Mouse (Mus musculus) intestine, embryonic 14.5 days (tissue): ENCODE data around the gene Ndufaf3. TPM values are rescaled to one million over a fixed set of nuclear protein-coding genes. Genes with fewer than 3 reads are reported as not detected.

Experiments
- ATAC-seq: fragments of 200-750 bp; cut with Nextera tagmentation; replicated peaks from 2 replicates; pipeline ENCODE4 v1.8.0; 2017; ENCODE audit warnings: low read depth, moderate number of reproducible peaks, moderate TSS enrichment, moderate library complexity; ENCODE audit not compliant: low FRiP score, low TSS enrichment
- DNase-seq: peaks from one replicate; pipeline ENCODE4 v3.0.0-alpha.2; 2018; ENCODE audit warnings: low spot score
- H3K27ac ChIP-seq: fragments of 300-500 bp; sonication (generic); 2 replicates; pipeline ENCODE4 v1.5.1; 2014; ENCODE audit warnings: low read depth, mild to moderate bottlenecking, control low read depth
- H3K27me3 ChIP-seq: fragments of 300-500 bp; sonication (generic); replicated peaks from 2 replicates; pipeline ENCODE4 v1.6.1; 2014; ENCODE audit warnings: low read length, control low read depth; ENCODE audit not compliant: control insufficient read depth, insufficient read depth
- H3K36me3 ChIP-seq: fragments of 300-500 bp; sonication (generic); 2 replicates; pipeline ENCODE4 v1.6.1; 2014; ENCODE audit warnings: low read length, control low read depth; ENCODE audit not compliant: control insufficient read depth, insufficient read depth
- H3K4me1 ChIP-seq: fragments of 300-500 bp; sonication (generic); replicated peaks from 2 replicates; pipeline ENCODE4 v1.6.1; 2014; ENCODE audit warnings: low read length, control low read depth, mixed read lengths; ENCODE audit not compliant: control insufficient read depth, insufficient read depth
- H3K4me2 ChIP-seq: fragments of 300-500 bp; sonication (generic); 2 replicates; pipeline ENCODE4 v1.6.1; 2014; ENCODE audit warnings: low read length
- H3K4me3 ChIP-seq: fragments of 300-500 bp; sonication (generic); 2 replicates; pipeline ENCODE4 v1.5.1; 2014; ENCODE audit warnings: low read depth, low read length, control low read depth, mixed read lengths
- H3K9ac ChIP-seq: fragments of 300-500 bp; sonication (generic); 2 replicates; pipeline ENCODE4 v1.6.1; 2014; ENCODE audit warnings: mild to moderate bottlenecking, low read length
- H3K9me3 ChIP-seq: fragments of 300-500 bp; sonication (generic); 2 replicates; pipeline ENCODE4 v1.6.1; 2016; ENCODE audit warnings: low read length, control low read depth; ENCODE audit not compliant: control insufficient read depth
- WGBS: fragments of 180-500 bp; shearing (Covaris S2); extraction: QIAGEN DNeasy Blood & Tissue Kit; methylation state at CpG from one replicate; pipeline ENCODE4 v1.1.7; 2014; 5-methylcytosine and 5-hydroxymethylcytosine counted together
- polyA plus RNA-seq: library from polyadenylated mRNA; unstranded; fragments of >200 nt; fragmentation: Nextera tagmentation; extraction: Ambion mirVana; gene quantifications from 2 replicates; pipeline ENCODE4 v1.2.1, GENCODE M21; 2014

Ndufaf3 gene
- polyA plus RNA-seq, 1 experiment from 2014 or later, result 37.0 TPM

DNA sequence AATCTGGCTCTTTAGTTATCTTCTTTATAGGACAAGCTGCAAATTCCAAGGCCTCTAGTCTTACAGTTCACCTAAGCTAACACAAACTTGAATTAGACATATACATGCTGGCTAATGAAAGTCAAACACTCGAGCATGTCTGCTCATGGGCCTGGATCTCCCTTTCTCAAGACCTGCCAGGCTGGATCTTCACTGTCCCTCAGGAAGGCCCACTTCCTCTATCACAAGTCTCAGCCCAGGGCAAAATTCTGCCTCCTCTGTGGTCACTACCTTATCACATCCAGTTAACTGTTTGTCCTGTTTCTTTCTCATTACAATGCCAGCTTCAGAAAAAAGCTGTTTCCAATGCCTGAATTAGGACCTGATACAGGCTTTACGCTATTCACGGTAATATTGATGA is 27.1 kb upstream of the Ndufaf3 start:
- DNase-seq (no peak), ATAC-seq (no peak)
- Histone ChIP-seq H3K4me2 (no peak overlapping the region), H3K4me3 (no peak overlapping the region), H3K36me3 (no peaks in the 10 kb centered on the region), H3K27ac (no peak overlapping the region), H3K9ac (no peak overlapping the region), H3K4me1 (no peaks in the 10 kb centered on the region), H3K27me3 (no peaks in the 10 kb centered on the region), H3K9me3 (no peaks in the 10 kb centered on the region)
- 81% methylated on average over 3 of the region's 3 CpGs for WGBS

GRCm38 (mm10) chr9:108591462-108591861 is 24.2 kb upstream of the Ndufaf3 start:
- Histone ChIP-seq H3K27me3 (no peaks in the 10 kb centered on the region), H3K27ac (no peak overlapping the region), H3K36me3 (no peaks in the 10 kb centered on the region), H3K4me2 (no peak overlapping the region), H3K9ac (no peak overlapping the region), H3K4me3 (no peak overlapping the region), H3K4me1 (peaks cover 24% of the 10 kb centered on the region), H3K9me3 (no peaks in the 10 kb centered on the region)
- 94% methylated on average over 4 of the region's 4 CpGs for WGBS
- ATAC-seq (no peak), DNase-seq (no peak)

GRCm38 (mm10) chr9:108589229-108589628 is 22.0 kb upstream of the Ndufaf3 start:
- no peak for ATAC-seq
- H3K9me3 ChIP-seq, result no peaks in the 10 kb centered on the region
- no peak overlapping the region for H3K27ac ChIP-seq

DNA sequence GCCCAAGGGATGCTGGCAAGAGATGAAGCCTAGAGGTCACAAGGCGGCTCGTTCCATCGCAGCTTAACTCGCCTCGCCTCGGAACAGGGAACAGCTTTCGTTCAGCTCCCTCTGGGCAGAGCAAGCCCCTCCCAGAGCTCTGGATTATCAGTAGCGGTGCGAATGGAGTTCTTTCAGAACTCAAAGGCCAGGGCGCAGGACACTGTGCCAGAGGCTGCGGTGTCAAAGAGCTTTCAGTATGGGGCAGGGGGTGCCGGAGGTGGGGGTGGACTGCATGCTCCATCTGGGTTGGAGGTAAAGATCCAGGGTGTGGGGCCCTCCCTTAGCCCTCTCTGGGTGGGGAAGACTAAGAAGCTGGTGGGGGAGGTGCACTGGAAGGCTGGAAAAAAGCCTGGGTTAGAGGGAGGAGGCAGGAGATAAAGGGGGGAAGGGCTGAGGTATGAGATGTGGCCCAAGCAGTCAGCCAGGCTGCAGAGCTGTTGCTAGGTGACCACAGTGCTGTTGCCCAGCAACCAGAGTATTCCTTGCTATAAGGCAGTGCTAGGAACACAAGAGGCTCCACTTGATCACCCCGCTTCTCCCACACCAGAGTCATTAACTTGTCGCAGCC is 20.4 kb upstream of the Ndufaf3 start:
- ATAC-seq (peak; percentile 93), DNase-seq (peak; percentile 82)
- Histone ChIP-seq H3K9ac (0 out of 2 replicates have a peak overlapping the region, but pooled peaks have one; percentile 25), H3K4me1 (peaks cover 24% of the 10 kb centered on the region), H3K27me3 (no peaks in the 10 kb centered on the region), H3K4me2 (peak overlapping the region; percentile 42), H3K4me3 (no peak overlapping the region; the same call in 1 of the 2 replicates), H3K27ac (peak overlapping the region; percentile 78), H3K36me3 (no peaks in the 10 kb centered on the region), H3K9me3 (no peaks in the 10 kb centered on the region)
- 3% methylated on average over 14 of the region's 14 CpGs for WGBS

More at GRCm38 (mm10) chr9:108589229-108589628, 22.0 kb upstream of the Ndufaf3 start:
- Histone ChIP-seq H3K27me3 (no peaks in the 10 kb centered on the region), H3K4me2 (no peak overlapping the region), H3K9ac (no peak overlapping the region), H3K36me3 (no peaks in the 10 kb centered on the region), H3K4me3 (no peak overlapping the region), H3K4me1 (peaks cover 24% of the 10 kb centered on the region)
- WGBS, result 56% methylated on average over 5 of the region's 5 CpGs
- no peak for DNase-seq

- Histone ChIP-seq H3K36me3 (peaks cover 20% of the 10 kb centered on the region), H3K9ac (peak overlapping the region; percentile 74), H3K27ac (peak overlapping the region; percentile 91), H3K4me2 (peak overlapping the region; percentile 81), H3K27me3 (no peaks in the 10 kb centered on the region), H3K4me3 (peak overlapping the region; percentile 70; the same call in 1 of the 2 replicates), H3K9me3 (no peaks in the 10 kb centered on the region), H3K4me1 (peaks cover 25% of the 10 kb centered on the region)
- 51% methylated on average over 5 of the region's 5 CpGs for WGBS
- ATAC-seq (no peak), DNase-seq (no peak)
Observed at GRCm38 (mm10) chr9:108579344-108579690, 12.1 kb upstream of the Ndufaf3 start.

GRCm38 (mm10) chr9:108578545-108579343 is 11.5 kb upstream of the Ndufaf3 start, which contains the start of gene Wdr6:
Gene Wdr6, minus strand, starts transcription at chr9:108578739.
- Histone ChIP-seq H3K4me2 (peak within 1 kb of the TSS; percentile 81), H3K27ac (peak within 1 kb of the TSS; percentile 91), H3K36me3 (peaks cover 26% of the 10 kb centered on the region), H3K4me1 (peaks cover 30% of the 10 kb centered on the region), H3K9ac (peak within 1 kb of the TSS; percentile 74), H3K4me3 (peak within 1 kb of the TSS; percentile 70), H3K9me3 (no peaks in the 10 kb centered on the region), H3K27me3 (no peaks in the 10 kb centered on the region)
- ATAC-seq, result peak; percentile 96
- WGBS, result 5% methylated on average over 51 of the region's 51 CpGs
- peak; percentile 92 for DNase-seq

GRCm38 (mm10) chr9:108577934-108578544 is 10.8 kb upstream of the Ndufaf3 start:
- H3K9ac ChIP-seq, result peak overlapping the region; percentile 74
- peak overlapping the region; percentile 91 for H3K27ac ChIP-seq
- DNase-seq, result no peak
- ATAC-seq, result peak; percentile 40; the same call in 1 of the 2 replicates
- H3K4me1 ChIP-seq, result peaks cover 33% of the 10 kb centered on the region
- H3K36me3 ChIP-seq, result peaks cover 32% of the 10 kb centered on the region
- H3K27me3 ChIP-seq, result no peaks in the 10 kb centered on the region
- H3K9me3 ChIP-seq, result no peaks in the 10 kb centered on the region
- H3K4me3 ChIP-seq, result peak overlapping the region; percentile 70
- WGBS, result under 1% methylated on average over 24 of the region's 24 CpGs
- peak overlapping the region; percentile 81 for H3K4me2 ChIP-seq

GRCm38 (mm10) chr9:108577025-108577424 is 9.8 kb upstream of the Ndufaf3 start:
- WGBS, result 41% methylated on average over 6 of the region's 6 CpGs
- peaks cover 33% of the 10 kb centered on the region for H3K4me1 ChIP-seq
- peak overlapping the region; percentile 81 for H3K4me2 ChIP-seq
- H3K36me3 ChIP-seq, result peaks cover 42% of the 10 kb centered on the region
- peak overlapping the region; percentile 23; the same call in 1 of the 2 replicates for H3K9ac ChIP-seq
- no peak overlapping the region for H3K27ac ChIP-seq
- peak overlapping the region; percentile 70 for H3K4me3 ChIP-seq
- ATAC-seq (no peak), DNase-seq (no peak)
- H3K27me3 ChIP-seq, result no peaks in the 10 kb centered on the region
- H3K9me3 ChIP-seq, result no peaks in the 10 kb centered on the region
